Mouse (Mus musculus) G1E (cell line): ENCODE measurements at regions not wholly inside any gene's neighbourhood (a gene's known extent, or its start where the extent isn't known, plus 50 kb on each side); places are given as distances from the start of the nearest gene placed in this dataset.

Experiments used
- CTCF ChIP-seq: IDR thresholded peaks from 2 replicates; pipeline ENCODE4 v1.5.1; 2012; ENCODE audit warnings: low read depth, low read length, inconsistent platforms, mixed read lengths
- GATA1 ChIP-seq: IDR thresholded peaks from 2 replicates; pipeline ENCODE4 v1.6.1; 2012; ENCODE audit warnings: borderline replicate concordance, low read length, inconsistent platforms, mixed read lengths
- GATA2 ChIP-seq: IDR thresholded peaks from 2 replicates; pipeline ENCODE4 v1.6.1; 2012; ENCODE audit warnings: low read depth, low read length, inconsistent platforms, borderline replicate concordance
- TAL1 ChIP-seq: conservative IDR thresholded peaks from 2 replicates; pipeline ENCODE4 v1.6.1; 2012; ENCODE audit warnings: low read depth, low read length, inconsistent platforms, mixed read lengths

DNA sequence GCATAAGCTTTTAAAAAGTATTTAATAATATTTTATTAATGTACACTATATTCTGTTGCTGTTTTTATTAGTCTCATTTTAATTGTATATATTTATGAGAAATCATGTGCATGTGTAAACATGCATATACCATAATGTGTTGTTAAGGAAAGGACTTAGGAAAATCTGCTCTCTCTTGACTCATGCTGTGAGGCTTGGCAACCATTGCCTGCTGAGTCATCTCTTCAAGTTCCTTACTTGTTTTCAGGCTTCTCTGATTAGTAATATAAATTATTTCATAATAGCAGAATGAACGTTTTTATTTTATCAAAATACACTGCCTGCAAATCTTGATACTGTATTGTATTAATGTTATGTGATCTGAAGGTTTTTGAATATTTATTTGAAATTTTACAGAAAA, 388.9 kb upstream of the Slitrk5 start:
- no peak for TF ChIP-seq GATA1
- no peak for TF ChIP-seq CTCF
- TF ChIP-seq TAL1: no peak
- no peak for TF ChIP-seq GATA2
